23 mouse cellular contexts compared by ENCODE assay signal in genomic region chr5:57451504-57451903, GRCm38 (mm10).
A peak's percentile ranks its signal among the peaks of the same experiment; 100 is the strongest.
DNase-seq lines count a peak whose midpoint lies in the region; ATAC-seq and TF ChIP-seq lines count a peak whose summit lies in the region.
"Had no signal": no experiment of that assay in that cellular context is flagged by ENCODE, and none has a peak within 500 bp of the region (broad histone marks: within the 10 kb centered on the region; RNA-seq: fewer than 3 reads in every experiment).

No protein-coding gene starts in this region.

- ATAC-seq in embryonic facial prominence, embryonic 14.5 days (ENCODE audit: low read depth): peak; percentile 60; the same call in 1 of the 2 replicates
- no peak for ATAC-seq in lung, embryonic 14.5 days (ENCODE audit: insufficient read depth)
- no peak for ATAC-seq in lung, postnatal 0 days
- 0 out of 2 replicates have a peak, but pooled peaks have one; percentile 15 for ATAC-seq in lung, embryonic 16.5 days (ENCODE audit: low read depth)
- no peak for ATAC-seq in intestine, embryonic 15.5 days
- ATAC-seq: activated CD4-positive, CD25-positive, alpha-beta regulatory T cell, adult 4 months; CD4-positive, CD25-positive, alpha-beta regulatory T cell, adult 4 months; Patski had no signal

- TF ChIP-seq CTCF in lung, embryonic 14.5 days (IDR thresholded peaks at IDR 0.05; ENCODE audit: low read depth): no peak
- TF ChIP-seq CTCF in lung, postnatal 0 days (IDR thresholded peaks at IDR 0.05): no peak

- DNase-seq in embryonic facial prominence, embryonic 14.5 days (ENCODE audit: low spot score): peak; percentile 29
- no peak for DNase-seq in embryonic facial prominence, embryonic 10.5 days (ENCODE audit: low spot score)
- peak; percentile 0 for DNase-seq in lung, embryonic 14.5 days
- DNase-seq in lung, postnatal 0 days (ENCODE audit: low spot score): no peak
- no peak for DNase-seq in lung, postnatal 14 days
- peak; percentile 52 for DNase-seq in Muller cell, postnatal 12 days (ENCODE audit: inconsistent ontology term)
- DNase-seq: adrenal gland, adult 2 months; adrenal gland, adult 8-10 months; adrenal gland, postnatal 10 days; adrenal gland, postnatal 14 days; adrenal gland, postnatal 25 days; adrenal gland, postnatal 36 days; B cell, adult 2 months; cerebellum, adult 11 months; cerebellum, adult 11-12 months; cerebellum, adult 18-20 months had no signal

- H3K4me2 ChIP-seq in embryonic facial prominence, embryonic 14.5 days (ENCODE audit: low read depth, low read length): no peak overlapping the region
- H3K4me2 ChIP-seq in lung, embryonic 14.5 days: no peak overlapping the region
- no peak overlapping the region for H3K4me2 ChIP-seq in lung, postnatal 0 days (replicated peaks; ENCODE audit: low read depth, low read length)
- H3K4me2 ChIP-seq in lung, embryonic 16.5 days (ENCODE audit: low read depth, low read length): no peak overlapping the region
- H3K4me2 ChIP-seq in intestine, embryonic 15.5 days (replicated peaks): no peak overlapping the region

- no peak overlapping the region for H3K27ac ChIP-seq in embryonic facial prominence, embryonic 14.5 days (replicated peaks; ENCODE audit: low read depth, low read length)
- no peak overlapping the region for H3K27ac ChIP-seq in embryonic facial prominence, embryonic 10.5 days (replicated peaks)
- no peak overlapping the region for H3K27ac ChIP-seq in lung, embryonic 14.5 days (ENCODE audit: low read depth)
- no peak overlapping the region for H3K27ac ChIP-seq in lung, postnatal 0 days (ENCODE audit: low read length)
- H3K27ac ChIP-seq in lung, embryonic 16.5 days (ENCODE audit: low read length): no peak overlapping the region
- no peak overlapping the region for H3K27ac ChIP-seq in intestine, embryonic 15.5 days

- H3K36me3 ChIP-seq in embryonic facial prominence, embryonic 14.5 days (ENCODE audit: control insufficient read depth, insufficient read depth, low read length): no peaks in the 10 kb centered on the region
- H3K36me3 ChIP-seq in embryonic facial prominence, embryonic 10.5 days (replicated peaks): no peaks in the 10 kb centered on the region
- no peaks in the 10 kb centered on the region for H3K36me3 ChIP-seq in lung, embryonic 14.5 days (ENCODE audit: insufficient read depth)
- H3K36me3 ChIP-seq in lung, postnatal 0 days (ENCODE audit: insufficient read depth, low read length): no peaks in the 10 kb centered on the region
- H3K36me3 ChIP-seq in lung, embryonic 16.5 days (ENCODE audit: control insufficient read depth, insufficient read depth, low read length): no peaks in the 10 kb centered on the region
- H3K36me3 ChIP-seq in intestine, embryonic 15.5 days: no peaks in the 10 kb centered on the region
- H3K36me3 ChIP-seq: G1E had no signal

- no peaks in the 10 kb centered on the region for H3K4me1 ChIP-seq in embryonic facial prominence, embryonic 14.5 days (ENCODE audit: control insufficient read depth, insufficient read depth, low read length)
- H3K4me1 ChIP-seq in embryonic facial prominence, embryonic 10.5 days: no peaks in the 10 kb centered on the region
- H3K4me1 ChIP-seq in lung, embryonic 14.5 days (ENCODE audit: insufficient read depth): no peaks in the 10 kb centered on the region
- no peaks in the 10 kb centered on the region for H3K4me1 ChIP-seq in lung, postnatal 0 days (ENCODE audit: insufficient read depth, low read depth, low read length)
- H3K4me1 ChIP-seq in lung, embryonic 16.5 days (replicated peaks; ENCODE audit: control insufficient read depth, insufficient read depth, low read length): no peaks in the 10 kb centered on the region
- H3K4me1 ChIP-seq in intestine, embryonic 15.5 days (replicated peaks): no peaks in the 10 kb centered on the region

- no peak for TF ChIP-seq EP300 in lung, postnatal 0 days (IDR thresholded peaks at IDR 0.05)

- no peak overlapping the region for H3K9ac ChIP-seq in embryonic facial prominence, embryonic 14.5 days (ENCODE audit: low read depth, low read length)
- no peak overlapping the region for H3K9ac ChIP-seq in lung, embryonic 14.5 days
- H3K9ac ChIP-seq in lung, postnatal 0 days (replicated peaks; ENCODE audit: low read depth): no peak overlapping the region
- H3K9ac ChIP-seq in lung, embryonic 16.5 days (ENCODE audit: low read length): no peak overlapping the region
- no peak overlapping the region for H3K9ac ChIP-seq in intestine, embryonic 15.5 days

- H3K27me3 ChIP-seq in embryonic facial prominence, embryonic 14.5 days (replicated peaks; ENCODE audit: control insufficient read depth, insufficient read depth, low read length): no peaks in the 10 kb centered on the region
- no peaks in the 10 kb centered on the region for H3K27me3 ChIP-seq in embryonic facial prominence, embryonic 10.5 days (replicated peaks; ENCODE audit: low read depth, poor library complexity, severe bottlenecking)
- no peaks in the 10 kb centered on the region for H3K27me3 ChIP-seq in lung, embryonic 14.5 days (ENCODE audit: insufficient read depth, low read length)
- H3K27me3 ChIP-seq in lung, postnatal 0 days (replicated peaks; ENCODE audit: insufficient read depth, low read length): no peaks in the 10 kb centered on the region
- H3K27me3 ChIP-seq in lung, embryonic 16.5 days (ENCODE audit: control insufficient read depth, insufficient read depth, low read depth, low read length): no peaks in the 10 kb centered on the region
- H3K27me3 ChIP-seq in intestine, embryonic 15.5 days (replicated peaks): no peaks in the 10 kb centered on the region
- H3K27me3 ChIP-seq: CH12.LX, Patski had no signal

- WGBS in embryonic facial prominence, embryonic 14.5 days: 69% methylated on average over 2 of the region's 2 CpGs
- 94% methylated on average over 2 of the region's 2 CpGs for WGBS in embryonic facial prominence, embryonic 10.5 days
- 68% methylated on average over 2 of the region's 2 CpGs for WGBS in lung, embryonic 14.5 days
- 71% methylated on average over 2 of the region's 2 CpGs for WGBS in lung, postnatal 0 days
- 56% methylated on average over 2 of the region's 2 CpGs for WGBS in lung, embryonic 16.5 days
- 89% methylated on average over 2 of the region's 2 CpGs for WGBS in intestine, embryonic 15.5 days

- H3K9me3 ChIP-seq in embryonic facial prominence, embryonic 14.5 days (ENCODE audit: control insufficient read depth, low read length): no peaks in the 10 kb centered on the region
- no peaks in the 10 kb centered on the region for H3K9me3 ChIP-seq in embryonic facial prominence, embryonic 10.5 days
- H3K9me3 ChIP-seq in lung, embryonic 14.5 days (ENCODE audit: low read depth, low read length): no peaks in the 10 kb centered on the region
- H3K9me3 ChIP-seq in lung, postnatal 0 days (ENCODE audit: low read length): no peaks in the 10 kb centered on the region
- no peaks in the 10 kb centered on the region for H3K9me3 ChIP-seq in lung, embryonic 16.5 days (ENCODE audit: control insufficient read depth, low read length)
- H3K9me3 ChIP-seq in intestine, embryonic 15.5 days: no peaks in the 10 kb centered on the region
- H3K9me3 ChIP-seq: G1E had no signal

- no peak overlapping the region for H3K4me3 ChIP-seq in embryonic facial prominence, embryonic 14.5 days (ENCODE audit: low read depth, low read length)
- H3K4me3 ChIP-seq in embryonic facial prominence, embryonic 10.5 days: no peak overlapping the region
- H3K4me3 ChIP-seq in lung, embryonic 14.5 days (ENCODE audit: low read depth, low read length): no peak overlapping the region
- H3K4me3 ChIP-seq in lung, postnatal 0 days (ENCODE audit: low read depth, low read length): no peak overlapping the region
- H3K4me3 ChIP-seq in lung, embryonic 16.5 days (ENCODE audit: low read length): no peak overlapping the region
- H3K4me3 ChIP-seq in intestine, embryonic 15.5 days (replicated peaks): no peak overlapping the region

Comparison
In these comparisons a context has a peak if more than half of its experiments do, and no peak if none do; other contexts are left out.
1. ATAC-seq: peak in embryonic facial prominence, embryonic 14.5 days (single experiment) and lung, embryonic 16.5 days (single experiment); none in lung, embryonic 14.5 days (single experiment), lung, postnatal 0 days (single experiment) and intestine, embryonic 15.5 days (single experiment).
2. DNase-seq: peak in embryonic facial prominence, embryonic 14.5 days (single experiment), lung, embryonic 14.5 days (single experiment) and Muller cell, postnatal 12 days (single experiment); none in embryonic facial prominence, embryonic 10.5 days (single experiment), lung, postnatal 0 days (single experiment) and lung, postnatal 14 days (single experiment).